ENCODE assay signal across 23 mouse cellular contexts in the genomic region with DNA sequence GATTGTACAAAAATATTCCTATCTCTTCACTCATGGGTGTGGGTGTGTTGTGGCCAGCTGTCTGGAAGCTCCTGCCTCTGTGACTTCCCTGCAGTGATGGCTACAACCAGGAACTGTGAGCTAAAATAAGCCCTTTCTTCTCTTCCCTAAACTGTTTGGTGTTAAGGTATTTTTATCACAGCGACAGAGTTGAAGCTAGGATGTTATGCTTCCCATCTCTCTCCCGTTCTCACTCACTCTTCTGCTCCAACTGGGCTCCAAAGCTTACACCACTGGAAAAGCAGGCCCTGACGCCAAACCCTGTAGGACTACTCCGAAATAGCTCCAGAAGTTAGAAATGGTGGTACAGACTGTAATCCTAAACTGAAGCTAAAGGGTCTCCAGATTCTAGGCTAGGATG. TPM values are rescaled to one million over a fixed set of nuclear protein-coding genes. Genes with fewer than 3 reads are reported as not detected.
DNase-seq lines count a peak whose midpoint lies in the region; ATAC-seq and TF ChIP-seq lines count a peak whose summit lies in the region.
"Had no signal": no experiment of that assay in that cellular context is flagged by ENCODE, and none has a peak within 500 bp of the region (broad histone marks: within the 10 kb centered on the region; RNA-seq: fewer than 3 reads in every experiment).

No protein-coding gene starts in this region.

- H3K9ac ChIP-seq in stomach, embryonic 14.5 days (replicated peaks; ENCODE audit: low read depth, low read length), result no peak overlapping the region
- no peak overlapping the region for H3K9ac ChIP-seq in stomach, postnatal 0 days (ENCODE audit: low read length)

- no peaks in the 10 kb centered on the region for H3K9me3 ChIP-seq in stomach, embryonic 14.5 days (ENCODE audit: control insufficient read depth, low read depth, low read length)
- H3K9me3 ChIP-seq in stomach, postnatal 0 days (ENCODE audit: control insufficient read depth, low read length), result no peaks in the 10 kb centered on the region

- DNase-seq in frontal cortex, postnatal 10 days (ENCODE audit: low spot score in 2 of 2), result no peak
- no peak for DNase-seq in layer of hippocampus, adult 2 months (ENCODE audit: low spot score in 2 of 2)
- DNase-seq in layer of hippocampus, postnatal 25 days (ENCODE audit: extremely low spot score in 1 of 2, low spot score in 1 of 2), result no peak
- no peak for DNase-seq in stomach, postnatal 0 days (ENCODE audit: low spot score)
- peak; percentile 63 for DNase-seq in telencephalon, adult 2 months (ENCODE audit: low read depth, low spot score)
- DNase-seq in urinary bladder, adult 18-20 months (ENCODE audit: low spot score in 2 of 2), result no peak
- DNase-seq: heart, adult 18-20 months; thymus, postnatal 14 days had no signal

- peak overlapping the region; percentile 92 for H3K27ac ChIP-seq in layer of hippocampus, adult 2 months
- no peak overlapping the region for H3K27ac ChIP-seq in stomach, embryonic 14.5 days (ENCODE audit: low read length)
- no peak overlapping the region for H3K27ac ChIP-seq in stomach, postnatal 0 days (replicated peaks)
- H3K27ac ChIP-seq: intestine, embryonic 15.5 days; limb, embryonic 13.5 days; lung, embryonic 15.5 days had no signal

- peaks cover 3% of the 10 kb centered on the region; the same call in 1 of the 2 replicates for H3K4me1 ChIP-seq in stomach, embryonic 14.5 days (ENCODE audit: control insufficient read depth, insufficient read depth, low read length)
- 0 out of 2 replicates have a peak, but pooled peaks cover 2% of the 10 kb centered on the region for H3K4me1 ChIP-seq in stomach, postnatal 0 days (replicated peaks; ENCODE audit: control insufficient read depth, insufficient read depth)

- no peaks in the 10 kb centered on the region for H3K36me3 ChIP-seq in stomach, embryonic 14.5 days (ENCODE audit: control insufficient read depth, insufficient read depth, low read length)
- no peaks in the 10 kb centered on the region for H3K36me3 ChIP-seq in stomach, postnatal 0 days (ENCODE audit: control insufficient read depth, insufficient read depth, low read length)
- H3K36me3 ChIP-seq: intestine, embryonic 15.5 days; limb, embryonic 13.5 days; lung, embryonic 15.5 days had no signal

- no peak for TF ChIP-seq EP300 in stomach, postnatal 0 days (optimal IDR thresholded peaks at IDR 0.05)

- peak; percentile 81 for ATAC-seq in frontal cortex, adult (ENCODE audit: low TSS enrichment)
- ATAC-seq in stomach, embryonic 14.5 days (ENCODE audit: insufficient number of reproducible peaks, insufficient read depth, low FRiP score, low read depth), result no peak
- ATAC-seq in stomach, postnatal 0 days (ENCODE audit: low FRiP score, low TSS enrichment), result no peak

- H3K4me2 ChIP-seq in stomach, embryonic 14.5 days (replicated peaks; ENCODE audit: low read depth, low read length), result 0 out of 2 replicates have a peak overlapping the region, but pooled peaks have one; percentile 98
- H3K4me2 ChIP-seq in stomach, postnatal 0 days (replicated peaks; ENCODE audit: low read depth), result no peak overlapping the region

- no peak overlapping the region; the same call in 1 of the 2 replicates for H3K4me3 ChIP-seq in layer of hippocampus, adult 2 months
- no peak overlapping the region for H3K4me3 ChIP-seq in stomach, embryonic 14.5 days (ENCODE audit: low read depth, low read length)
- no peak overlapping the region for H3K4me3 ChIP-seq in stomach, postnatal 0 days (ENCODE audit: low read depth, low read length)

- H3K27me3 ChIP-seq in stomach, embryonic 14.5 days (ENCODE audit: control insufficient read depth, insufficient read depth, low read length), result peaks cover 20% of the 10 kb centered on the region; the same call in 1 of the 2 replicates
- no peaks in the 10 kb centered on the region for H3K27me3 ChIP-seq in stomach, postnatal 0 days (ENCODE audit: control insufficient read depth, insufficient read depth, low read length)

- no peak for TF ChIP-seq CTCF in layer of hippocampus, adult 2 months (conservative IDR thresholded peaks at IDR 0.05)
- TF ChIP-seq CTCF in stomach, postnatal 0 days (IDR thresholded peaks at IDR 0.05; ENCODE audit: low read depth), result no peak

- 63% methylated on average over 4 of the region's 4 CpGs for WGBS in stomach, embryonic 14.5 days
- WGBS in stomach, postnatal 0 days, result 65% methylated on average over 4 of the region's 4 CpGs

RNA-seq across cellular contexts. Expression of gene 2810459M11Rik, which starts 0.6 kb away (rescaled TPM):
- 10 to 100 TPM in 1 of 2 experiments, 1 to 10 TPM in 1; 9.8 to 11.9 TPM for total RNA-seq in layer of hippocampus, adult 2 months (2021)
- 10 to 100 TPM; 10.2 to 14.4 TPM for total RNA-seq in layer of hippocampus, postnatal 25 days (2021)
- polyA plus RNA-seq in stomach, embryonic 14.5 days (2014; fragmentation: Nextera tagmentation; extraction: Ambion mirVana), result 2.9 and 3.1 TPM in 2 replicates
- 8.0 and 9.1 TPM in 2 replicates for polyA plus RNA-seq in stomach, postnatal 0 days (2015; fragmentation: Nextera tagmentation; extraction: Ambion mirVana)
- total RNA-seq: CH12.LX; gastrocnemius, adult 8-10 months; heart, adult 18-20 months; heart, postnatal 36 days; MEL; neutrophil, adult 5-6 weeks had no signal
- polyA plus RNA-seq: spleen, adult 2 months had no signal

RNA-seq across cellular contexts. Expression of gene Psmd1, which starts 19.1 kb away (rescaled TPM):
- total RNA-seq in layer of hippocampus, adult 2 months (2021), result 100 to 1,000 TPM; 105 to 111 TPM
- 100 to 1,000 TPM in 1 of 2 experiments, 10 to 100 TPM in 1; 97.9 to 109 TPM for total RNA-seq in layer of hippocampus, postnatal 25 days (2021)
- 154 and 160 TPM in 2 replicates for polyA plus RNA-seq in stomach, embryonic 14.5 days (2014; fragmentation: Nextera tagmentation; extraction: Ambion mirVana)
- 86.8 and 90.7 TPM in 2 replicates for polyA plus RNA-seq in stomach, postnatal 0 days (2015; fragmentation: Nextera tagmentation; extraction: Ambion mirVana)

RNA-seq across cellular contexts. Expression of gene Spata3, which starts 28.4 kb away (rescaled TPM):
- total RNA-seq in layer of hippocampus, adult 2 months (2021), result 1 to 10 TPM; 1.2 TPM
- 1 to 10 TPM; 1.0 to 1.2 TPM for total RNA-seq in layer of hippocampus, postnatal 25 days (2021)
- polyA plus RNA-seq in stomach, embryonic 14.5 days (2014; fragmentation: Nextera tagmentation; extraction: Ambion mirVana), result not detected in 2 replicates
- polyA plus RNA-seq in stomach, postnatal 0 days (2015; fragmentation: Nextera tagmentation; extraction: Ambion mirVana), result not detected in 2 replicates
- total RNA-seq: adrenal gland, postnatal 25 days; CH12.LX; gastrocnemius, adult 8-10 months; heart, adult 18-20 months; heart, postnatal 36 days; MEL; neutrophil, adult 5-6 weeks had no signal
- polyA plus RNA-seq: heart, embryonic 14.5 days; intestine, embryonic 15.5 days; kidney, embryonic 16.5 days; large intestine, adult 2 months; limb, embryonic 13.5 days; lung, embryonic 15.5 days; spleen, adult 2 months had no signal
